Mouse (Mus musculus): Measurements from ENCODE around the gene St3gal3.

St3gal3 gene

GRCm38 (mm10) chr4:117926545-117927482 is 207.9 kb downstream of the St3gal3 start:
- ChIA-PET CTCF (interaction anchor here (0.6 to 5.7 kb wide), 30 partner anchors 9 to 640 kb away, joined by 3 to 47 read pairs (median 5); partner anchors contain the start of gene Ipo13 (in 2 of the 4)), POLR2A (interaction anchor here (0.7 to 6.8 kb wide), 37 partner anchors 7 to 737 kb away, joined by 3 to 60 read pairs (median 4); partner anchors contain the start of genes Dph2 (in 2 of the 4), Ipo13 (in 2 of the 4), Kdm4a (in 2 of the 4) and Atp6v0b (in 1 of the 4))

GRCm38 (mm10) chr4:117924916-117925315 is 209.8 kb downstream of the St3gal3 start:
- CTCF ChIA-PET = interaction anchor here in 2 of 4 experiments (1.5 to 5.7 kb wide), 3 partner anchors 11 to 159 kb away, joined by 3 to 47 read pairs (median 5); partner anchors contain the start of gene Ipo13 (in 1 of the 2)
- POLR2A ChIA-PET = interaction anchor here in 2 of 4 experiments (0.5 to 6.8 kb wide), 5 partner anchors 8 to 1184 kb away, joined by 4 to 60 read pairs (median 5); partner anchors contain the start of genes Ipo13 (in 1 of the 2) and Slc2a1 (in 1 of the 2)

GRCm38 (mm10) chr4:117923450-117923849 is 211.3 kb downstream of the St3gal3 start:
- CTCF ChIA-PET = interaction anchor here in 3 of 4 experiments (0.6 to 1.2 kb wide), 6 partner anchors 53 to 1664 kb away, joined by 3 to 7 read pairs (median 4); no protein-coding TSS in a partner anchor

GRCm38 (mm10) chr4:117921358-117921757 is 213.4 kb downstream of the St3gal3 start:
- ChIA-PET CTCF (no interaction called here), POLR2A (interaction anchor here in 2 of 4 experiments (1.0 to 1.4 kb wide), 2 partner anchors 8 to 9 kb away, joined by 4 to 5 read pairs; no protein-coding TSS in a partner anchor)

More at GRCm38 (mm10) chr4:117923450-117923849, 211.3 kb downstream of the St3gal3 start:
- POLR2A ChIA-PET = interaction anchor here (0.5 to 6.8 kb wide), 13 partner anchors 7 to 374 kb away, joined by 3 to 60 read pairs (median 3); partner anchors contain the start of genes Ipo13 (in 3 of the 4) and Dph2 (in 1 of the 4)

- ChIA-PET POLR2A (interaction anchor here in 2 of 4 experiments (1.1 to 4.6 kb wide), 4 partner anchors 8 to 46 kb away, joined by 4 to 60 read pairs (median 4); partner anchors contain the start of gene Artn (in 1 of the 2)), CTCF (interaction anchor here in 2 of 4 experiments (4.0 to 8.9 kb wide), 2 partner anchors 9 kb away, joined by 25 to 47 read pairs; partner anchors contain the start of gene Artn (in 2 of the 2))
Observed at GRCm38 (mm10) chr4:117918762-117919161, 216.0 kb downstream of the St3gal3 start.

- ChIA-PET CTCF (interaction anchor here in 2 of 4 experiments (4.0 to 8.9 kb wide), 2 partner anchors 9 to 10 kb away, joined by 25 to 47 read pairs; partner anchors contain the start of gene Artn (in 2 of the 2)), POLR2A (interaction anchor here in 2 of 4 experiments (1.8 to 4.6 kb wide), 4 partner anchors 8 to 46 kb away, joined by 4 to 60 read pairs (median 6); partner anchors contain the start of gene Artn (in 1 of the 2))
Observed at GRCm38 (mm10) chr4:117918261-117918660, 216.5 kb downstream of the St3gal3 start.

GRCm38 (mm10) chr4:117917847-117918246 is 216.9 kb downstream of the St3gal3 start:
- CTCF ChIA-PET = interaction anchor here in 2 of 4 experiments (0.6 to 8.9 kb wide), 4 partner anchors 10 to 245 kb away, joined by 3 to 47 read pairs (median 14); partner anchors contain the start of gene Artn (in 2 of the 2)
- POLR2A ChIA-PET = interaction anchor here in 3 of 4 experiments (0.9 to 4.6 kb wide), 7 partner anchors 9 to 47 kb away, joined by 3 to 60 read pairs (median 5); partner anchors contain the start of genes Artn (in 1 of the 3) and Dph2 (in 1 of the 3)

- ChIA-PET POLR2A (interaction anchor here in 3 of 4 experiments (0.9 to 4.6 kb wide), 9 partner anchors 9 to 47 kb away, joined by 3 to 60 read pairs (median 5); partner anchors contain the start of genes Artn (in 1 of the 3) and Dph2 (in 1 of the 3)), CTCF (interaction anchor here in 2 of 4 experiments (0.6 to 8.9 kb wide), 4 partner anchors 10 to 245 kb away, joined by 3 to 47 read pairs (median 14); partner anchors contain the start of gene Artn (in 2 of the 2))
Observed at GRCm38 (mm10) chr4:117917402-117917801, 217.3 kb downstream of the St3gal3 start.

- ChIA-PET POLR2A (interaction anchor here in 3 of 4 experiments (0.6 to 4.6 kb wide), 18 partner anchors 8 to 512 kb away, joined by 3 to 60 read pairs (median 4); partner anchors contain the start of genes Dph2 (in 2 of the 3), Artn (in 1 of the 3), Atp6v0b (in 1 of the 3) and Kdm4a (in 1 of the 3)), CTCF (interaction anchor here (0.5 to 8.9 kb wide), 5 partner anchors 11 to 584 kb away, joined by 4 to 47 read pairs (median 5); partner anchors contain the start of gene Artn (in 2 of the 4))
Observed at GRCm38 (mm10) chr4:117916386-117916785, 218.3 kb downstream of the St3gal3 start.

GRCm38 (mm10) chr4:117915489-117916105 is 219.1 kb downstream of the St3gal3 start:
- ChIA-PET POLR2A (interaction anchor here (0.6 to 4.6 kb wide), 21 partner anchors 8 to 513 kb away, joined by 3 to 60 read pairs (median 4); partner anchors contain the start of genes Dph2 (in 2 of the 4), Artn (in 1 of the 4) and Kdm4a (in 1 of the 4)), CTCF (interaction anchor here (1.3 to 8.9 kb wide), 7 partner anchors 12 to 168 kb away, joined by 3 to 47 read pairs (median 5); partner anchors contain the start of gene Artn (in 2 of the 4))

- CTCF ChIA-PET = interaction anchor here (1.3 to 8.9 kb wide), 7 partner anchors 13 to 169 kb away, joined by 3 to 47 read pairs (median 5); partner anchors contain the start of gene Artn (in 2 of the 4)
Observed at GRCm38 (mm10) chr4:117914591-117915442, 219.9 kb downstream of the St3gal3 start, which contains the start of gene Ipo13. Ipo13 (minus strand) TSS chr4:117914999.

GRCm38 (mm10) chr4:117914031-117914430 is 220.7 kb downstream of the St3gal3 start:
- ChIA-PET CTCF (interaction anchor here in 3 of 4 experiments (1.3 to 8.9 kb wide), 4 partner anchors 13 to 170 kb away, joined by 3 to 47 read pairs (median 4); partner anchors contain the start of gene Artn (in 1 of the 3)), POLR2A (interaction anchor here in 2 of 4 experiments (1.0 to 4.6 kb wide), 11 partner anchors 9 to 266 kb away, joined by 3 to 60 read pairs (median 7); partner anchors contain the start of genes Dph2 (in 2 of the 2), Artn (in 1 of the 2), Atp6v0b (in 1 of the 2) and Kdm4a (in 1 of the 2))

More at GRCm38 (mm10) chr4:117914591-117915442, 219.9 kb downstream of the St3gal3 start, which contains the start of gene Ipo13:
- POLR2A ChIA-PET = interaction anchor here (0.6 to 4.6 kb wide), 19 partner anchors 8 to 265 kb away, joined by 3 to 60 read pairs (median 5); partner anchors contain the start of genes Atp6v0b (in 2 of the 4), Dph2 (in 2 of the 4), Artn (in 1 of the 4) and Kdm4a (in 1 of the 4)

- CTCF ChIA-PET = interaction anchor here in 1 of 4 experiments (1.2 to 8.9 kb wide), 3 partner anchors 14 to 170 kb away, joined by 3 to 47 read pairs (median 3); partner anchors contain the start of gene Artn
- POLR2A ChIA-PET = interaction anchor here in 3 of 4 experiments (0.6 to 2.7 kb wide), 8 partner anchors 8 to 676 kb away, joined by 3 to 7 read pairs (median 5); partner anchors contain the start of genes Artn (in 1 of the 3), Atp6v0b (in 1 of the 3) and Kdm4a (in 1 of the 3)
Observed at GRCm38 (mm10) chr4:117913421-117913820, 221.3 kb downstream of the St3gal3 start.

GRCm38 (mm10) chr4:117912685-117913273 is 221.9 kb downstream of the St3gal3 start:
- CTCF ChIA-PET = interaction anchor here in 3 of 4 experiments (0.6 to 8.9 kb wide), 5 partner anchors 15 to 395 kb away, joined by 3 to 47 read pairs (median 3); partner anchors contain the start of gene Artn (in 1 of the 3)
- POLR2A ChIA-PET = interaction anchor here (0.6 to 1.9 kb wide), 14 partner anchors 9 to 711 kb away, joined by 3 to 6 read pairs (median 4); partner anchors contain the start of genes Dph2 (in 2 of the 4), Artn (in 1 of the 4), Atp6v0b (in 1 of the 4) and Kdm4a (in 1 of the 4)

Measured in embryonic stem cell, embryonic (primary cell).